Comparison of ENCODE assay signal across 9 mouse cellular contexts in the genomic region with DNA sequence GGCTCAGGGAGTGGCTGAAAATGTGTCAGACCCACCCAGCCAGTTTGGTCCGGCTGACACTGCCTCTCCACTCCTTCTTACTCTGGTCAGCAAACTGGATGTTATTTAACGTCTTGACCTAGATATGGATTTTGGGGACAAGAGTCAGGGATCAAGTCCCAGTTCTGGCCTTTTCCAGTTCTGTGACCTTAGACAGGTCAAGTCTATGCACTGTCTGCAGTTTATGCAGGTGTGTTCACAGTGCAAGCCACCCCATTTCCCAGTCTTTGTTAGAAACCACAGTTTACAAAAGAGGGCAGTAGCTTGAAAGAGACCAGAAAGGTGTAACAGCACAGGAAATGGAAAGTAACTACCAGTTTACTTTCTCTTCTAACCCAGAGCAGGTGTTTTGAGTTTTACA. TPM values are rescaled to one million over a fixed set of nuclear protein-coding genes. Genes with fewer than 3 reads are reported as not detected.
DNase-seq lines count a peak whose midpoint lies in the region; ATAC-seq lines count a peak whose summit lies in the region.
"Had no signal": no experiment of that assay in that cellular context is flagged by ENCODE, and none has a peak within 500 bp of the region (broad histone marks: within the 10 kb centered on the region; RNA-seq: fewer than 3 reads in every experiment).

No protein-coding gene starts in this region.

- peaks cover 16% of the 10 kb centered on the region for H3K36me3 ChIP-seq in neural tube, embryonic 13.5 days
- H3K36me3 ChIP-seq in forebrain, embryonic 14.5 days (ENCODE audit: control insufficient read depth, insufficient read depth, low read length): peaks cover 17% of the 10 kb centered on the region
- H3K36me3 ChIP-seq in midbrain, embryonic 16.5 days (ENCODE audit: control insufficient read depth, insufficient read depth, low read length): peaks cover 12% of the 10 kb centered on the region

- no peaks in the 10 kb centered on the region for H3K9me3 ChIP-seq in neural tube, embryonic 13.5 days
- no peaks in the 10 kb centered on the region for H3K9me3 ChIP-seq in forebrain, embryonic 14.5 days (replicated peaks; ENCODE audit: control insufficient read depth, low read length)
- no peaks in the 10 kb centered on the region for H3K9me3 ChIP-seq in midbrain, embryonic 16.5 days (replicated peaks; ENCODE audit: control insufficient read depth, low read length, poor library complexity, severe bottlenecking)

- peak overlapping the region; percentile 53; the same call in 1 of the 2 replicates for H3K4me3 ChIP-seq in neural tube, embryonic 13.5 days
- H3K4me3 ChIP-seq in forebrain, embryonic 14.5 days (ENCODE audit: low read depth, low read length): peak overlapping the region; percentile 53; the same call in 1 of the 2 replicates
- H3K4me3 ChIP-seq in midbrain, embryonic 16.5 days (ENCODE audit: low read depth, low read length): peak overlapping the region; percentile 67; the same call in 1 of the 2 replicates

- DNase-seq in neural tube, embryonic 10.5 days (ENCODE audit: extremely low spot score, low spot score): no peak
- no peak for DNase-seq in forebrain, embryonic 14.5 days (ENCODE audit: low spot score)
- DNase-seq in thymus, postnatal 4 days: peak; percentile 55
- no peak for DNase-seq in kidney, postnatal 4 days
- DNase-seq in adrenal gland, postnatal 4 days (ENCODE audit: low spot score in 2 of 2): no peak

- 38% methylated on average over 2 of the region's 2 CpGs for WGBS in neural tube, embryonic 13.5 days
- WGBS in forebrain, embryonic 14.5 days: 60% methylated on average over 2 of the region's 2 CpGs
- 56% methylated on average over 2 of the region's 2 CpGs for WGBS in midbrain, embryonic 16.5 days

- H3K27me3 ChIP-seq in neural tube, embryonic 13.5 days: no peaks in the 10 kb centered on the region
- H3K27me3 ChIP-seq in forebrain, embryonic 14.5 days (replicated peaks; ENCODE audit: control insufficient read depth, insufficient read depth, low read length): no peaks in the 10 kb centered on the region
- H3K27me3 ChIP-seq in midbrain, embryonic 16.5 days (ENCODE audit: control insufficient read depth, insufficient read depth, low read depth, low read length): no peaks in the 10 kb centered on the region

- peaks cover 34% of the 10 kb centered on the region for H3K4me1 ChIP-seq in neural tube, embryonic 13.5 days (replicated peaks)
- H3K4me1 ChIP-seq in forebrain, embryonic 14.5 days (ENCODE audit: control insufficient read depth, insufficient read depth, low read length): peaks cover 22% of the 10 kb centered on the region
- peaks cover 25% of the 10 kb centered on the region for H3K4me1 ChIP-seq in midbrain, embryonic 16.5 days (ENCODE audit: control insufficient read depth, insufficient read depth, low read length)

- peak overlapping the region; percentile 20; the same call in 1 of the 2 replicates for H3K4me2 ChIP-seq in neural tube, embryonic 13.5 days
- peak overlapping the region; percentile 51 for H3K4me2 ChIP-seq in forebrain, embryonic 14.5 days (ENCODE audit: low read length)
- H3K4me2 ChIP-seq in midbrain, embryonic 16.5 days (ENCODE audit: low read length): peak overlapping the region; percentile 52

- no peak for ATAC-seq in neural tube, embryonic 13.5 days (ENCODE audit: low read depth)
- 0 out of 2 replicates have a peak, but pooled peaks have one; percentile 3 for ATAC-seq in forebrain, embryonic 14.5 days
- peak; percentile 40; the same call in 1 of the 2 replicates for ATAC-seq in midbrain, embryonic 16.5 days

- H3K9ac ChIP-seq in neural tube, embryonic 13.5 days: peak overlapping the region; percentile 49; the same call in 1 of the 2 replicates
- H3K9ac ChIP-seq in forebrain, embryonic 14.5 days (ENCODE audit: low read length): peak overlapping the region; percentile 88; the same call in 1 of the 2 replicates
- H3K9ac ChIP-seq in midbrain, embryonic 16.5 days (ENCODE audit: low read depth, low read length): peak overlapping the region; percentile 36; the same call in 1 of the 2 replicates

- peak overlapping the region; percentile 42 for H3K27ac ChIP-seq in neural tube, embryonic 13.5 days (replicated peaks)
- peak overlapping the region; percentile 93; the same call in 1 of the 2 replicates for H3K27ac ChIP-seq in forebrain, embryonic 14.5 days (ENCODE audit: low read depth, low read length)
- H3K27ac ChIP-seq in midbrain, embryonic 16.5 days (ENCODE audit: low read length): peak overlapping the region; percentile 95

RNA-seq across cellular contexts. Expression of a gene that starts 0.5 kb away (rescaled TPM):
- 356 and 366 TPM in 2 replicates for polyA plus RNA-seq in neural tube, embryonic 13.5 days (2015; fragmentation: Nextera tagmentation; extraction: Ambion mirVana)
- 304 and 315 TPM in 2 replicates for polyA plus RNA-seq in forebrain, embryonic 14.5 days (2014; fragmentation: Nextera tagmentation; extraction: Ambion mirVana)
- 730 and 757 TPM in 2 replicates for polyA plus RNA-seq in midbrain, embryonic 16.5 days (2015; fragmentation: Nextera tagmentation; extraction: Ambion mirVana)
- total RNA-seq in adrenal gland, postnatal 4 days (2021): 10 to 100 TPM; 58.2 to 64.7 TPM

RNA-seq across cellular contexts. Expression of a gene that starts 34.3 kb away (rescaled TPM):
- 0.22 and 0.23 TPM in 2 replicates for polyA plus RNA-seq in neural tube, embryonic 13.5 days (2015; fragmentation: Nextera tagmentation; extraction: Ambion mirVana)
- 0.14 and 0.25 TPM in 2 replicates for polyA plus RNA-seq in forebrain, embryonic 14.5 days (2014; fragmentation: Nextera tagmentation; extraction: Ambion mirVana)
- 0.20 and 0.53 TPM in 2 replicates for polyA plus RNA-seq in midbrain, embryonic 16.5 days (2015; fragmentation: Nextera tagmentation; extraction: Ambion mirVana)
- not detected for total RNA-seq in adrenal gland, postnatal 4 days (2021)
- total RNA-seq: heart, postnatal 25 days had no signal
- polyA plus RNA-seq: liver, embryonic 16.5 days had no signal

Comparison
In these comparisons a context has a peak if more than half of its experiments do, and no peak if none do; other contexts are left out.
1. H3K27ac ChIP-seq: peak in every context shown above with its lines; median percentile 95 in midbrain, embryonic 16.5 days; 93 in forebrain, embryonic 14.5 days; 42 in neural tube, embryonic 13.5 days.
2. H3K9ac ChIP-seq: peak in every context shown above with its lines; median percentile 88 in forebrain, embryonic 14.5 days; 49 in neural tube, embryonic 13.5 days; 36 in midbrain, embryonic 16.5 days.